Mouse (Mus musculus): ENCODE measurements at regions not wholly inside any gene's neighbourhood (a gene's known extent, or its start where the extent isn't known, plus 50 kb on each side); places are given as distances from the start of the nearest gene placed in this dataset.

- Histone ChIP-seq H3K9me3 (ENCODE audit: low read length) (no peaks in the 10 kb centered on the region), H3K27ac (ENCODE audit: low read depth) (no peak overlapping the region), H3K36me3 (replicated peaks; ENCODE audit: insufficient read depth, low read length) (no peaks in the 10 kb centered on the region), H3K27me3 (ENCODE audit: insufficient read depth, low read length) (no peaks in the 10 kb centered on the region), H3K4me1 (ENCODE audit: insufficient read depth) (no peaks in the 10 kb centered on the region), H3K9ac (replicated peaks) (no peak overlapping the region), H3K4me2 (ENCODE audit: low read depth, low read length) (no peak overlapping the region), H3K4me3 (ENCODE audit: low read depth, low read length) (no peak overlapping the region)
- DNase-seq (no peak), ATAC-seq (no peak)
- TF ChIP-seq EP300 (IDR thresholded peaks at IDR 0.05; ENCODE audit: low read depth) (no peak), CTCF (IDR thresholded peaks at IDR 0.05; ENCODE audit: low read depth) (no peak)
- WGBS (ENCODE audit: insufficient replicate concordance): 79% methylated on average over 1 of the region's 1 CpGs
These were observed 95.2 kb upstream of the Id4 start for GRCm38 (mm10) chr13:48165838-48166237.

- WGBS (ENCODE audit: insufficient replicate concordance): 43% methylated on average over 8 of the region's 8 CpGs
- no peak for DNase-seq
These were observed 93.1 kb upstream of the Id4 start for GRCm38 (mm10) chr13:48167976-48168375.

GRCm38 (mm10) chr13:48171309-48171953 lies 89.6 kb upstream of the Id4 start:
- H3K27ac ChIP-seq (ENCODE audit: low read depth): no peak overlapping the region
- TF ChIP-seq EP300 (IDR thresholded peaks at IDR 0.05; ENCODE audit: low read depth) (no peak), CTCF (IDR thresholded peaks at IDR 0.05; ENCODE audit: low read depth) (no peak)
- no peak overlapping the region for H3K4me2 ChIP-seq (ENCODE audit: low read depth, low read length)
- H3K36me3 ChIP-seq (replicated peaks; ENCODE audit: insufficient read depth, low read length): no peaks in the 10 kb centered on the region
- 53% methylated on average over 16 of the region's 16 CpGs for WGBS (ENCODE audit: insufficient replicate concordance)
- H3K9me3 ChIP-seq (ENCODE audit: low read length): no peaks in the 10 kb centered on the region
- DNase-seq (no peak), ATAC-seq (no peak)
- no peak overlapping the region for H3K4me3 ChIP-seq (ENCODE audit: low read depth, low read length)
- H3K9ac ChIP-seq (replicated peaks): no peak overlapping the region
- H3K27me3 ChIP-seq (ENCODE audit: insufficient read depth, low read length): no peaks in the 10 kb centered on the region
- H3K4me1 ChIP-seq (ENCODE audit: insufficient read depth): no peaks in the 10 kb centered on the region

More at GRCm38 (mm10) chr13:48167976-48168375, 93.1 kb upstream of the Id4 start:
- Histone ChIP-seq H3K9me3 (ENCODE audit: low read length) (no peaks in the 10 kb centered on the region), H3K27me3 (ENCODE audit: insufficient read depth, low read length) (no peaks in the 10 kb centered on the region), H3K4me3 (ENCODE audit: low read depth, low read length) (no peak overlapping the region), H3K9ac (replicated peaks) (no peak overlapping the region), H3K36me3 (replicated peaks; ENCODE audit: insufficient read depth, low read length) (no peaks in the 10 kb centered on the region), H3K27ac (ENCODE audit: low read depth) (no peak overlapping the region), H3K4me1 (ENCODE audit: insufficient read depth) (no peaks in the 10 kb centered on the region), H3K4me2 (ENCODE audit: low read depth, low read length) (no peak overlapping the region)
- no peak for ATAC-seq
- TF ChIP-seq CTCF (IDR thresholded peaks at IDR 0.05; ENCODE audit: low read depth): no peak
- no peak for TF ChIP-seq EP300 (IDR thresholded peaks at IDR 0.05; ENCODE audit: low read depth)

- WGBS (ENCODE audit: insufficient replicate concordance): 62% methylated on average over 3 of the region's 3 CpGs
- H3K36me3 ChIP-seq (replicated peaks; ENCODE audit: insufficient read depth, low read length): no peaks in the 10 kb centered on the region
- no peak overlapping the region for H3K4me2 ChIP-seq (ENCODE audit: low read depth, low read length)
- DNase-seq (no peak), ATAC-seq (no peak)
- H3K4me3 ChIP-seq (ENCODE audit: low read depth, low read length): no peak overlapping the region
- TF ChIP-seq CTCF (IDR thresholded peaks at IDR 0.05; ENCODE audit: low read depth): no peak
- no peak for TF ChIP-seq EP300 (IDR thresholded peaks at IDR 0.05; ENCODE audit: low read depth)
- H3K9ac ChIP-seq (replicated peaks): no peak overlapping the region
- no peaks in the 10 kb centered on the region for H3K9me3 ChIP-seq (ENCODE audit: low read length)
- no peak overlapping the region for H3K27ac ChIP-seq (ENCODE audit: low read depth)
- H3K4me1 ChIP-seq (ENCODE audit: insufficient read depth): no peaks in the 10 kb centered on the region
- H3K27me3 ChIP-seq (ENCODE audit: insufficient read depth, low read length): no peaks in the 10 kb centered on the region
These were observed 89.0 kb upstream of the Id4 start for GRCm38 (mm10) chr13:48171994-48172393.

- H3K36me3 ChIP-seq (replicated peaks; ENCODE audit: insufficient read depth, low read length): no peaks in the 10 kb centered on the region
- H3K4me3 ChIP-seq (ENCODE audit: low read depth, low read length): no peak overlapping the region
- H3K9ac ChIP-seq (replicated peaks): no peak overlapping the region
- H3K4me2 ChIP-seq (ENCODE audit: low read depth, low read length): no peak overlapping the region
- H3K27me3 ChIP-seq (ENCODE audit: insufficient read depth, low read length): no peaks in the 10 kb centered on the region
- DNase-seq: no peak
- WGBS (ENCODE audit: insufficient replicate concordance): 88% methylated on average over 2 of the region's 2 CpGs
- no peaks in the 10 kb centered on the region for H3K9me3 ChIP-seq (ENCODE audit: low read length)
- no peaks in the 10 kb centered on the region for H3K4me1 ChIP-seq (ENCODE audit: insufficient read depth)
- no peak for TF ChIP-seq CTCF (IDR thresholded peaks at IDR 0.05; ENCODE audit: low read depth)
- TF ChIP-seq EP300 (IDR thresholded peaks at IDR 0.05; ENCODE audit: low read depth): no peak
- no peak for ATAC-seq
- no peak overlapping the region for H3K27ac ChIP-seq (ENCODE audit: low read depth)
These were observed 68.6 kb upstream of the Id4 start for GRCm38 (mm10) chr13:48192476-48192875.

- WGBS (ENCODE audit: insufficient replicate concordance): 66% methylated on average over 5 of the region's 5 CpGs
- Histone ChIP-seq H3K27ac (ENCODE audit: low read depth) (no peak overlapping the region), H3K9me3 (ENCODE audit: low read length) (no peaks in the 10 kb centered on the region), H3K27me3 (ENCODE audit: insufficient read depth, low read length) (no peaks in the 10 kb centered on the region), H3K4me3 (ENCODE audit: low read depth, low read length) (no peak overlapping the region), H3K36me3 (replicated peaks; ENCODE audit: insufficient read depth, low read length) (no peaks in the 10 kb centered on the region), H3K9ac (replicated peaks) (no peak overlapping the region), H3K4me1 (ENCODE audit: insufficient read depth) (no peaks in the 10 kb centered on the region), H3K4me2 (ENCODE audit: low read depth, low read length) (no peak overlapping the region)
- DNase-seq (no peak), ATAC-seq (peak; percentile 78)
- no peak for TF ChIP-seq EP300 (IDR thresholded peaks at IDR 0.05; ENCODE audit: low read depth)
- TF ChIP-seq CTCF (IDR thresholded peaks at IDR 0.05; ENCODE audit: low read depth): no peak
These were observed 67.1 kb upstream of the Id4 start for GRCm38 (mm10) chr13:48193942-48194341.

Measured in liver, postnatal 0 days (tissue).